Mouse (Mus musculus) G1E (cell line): ENCODE data around the gene Hpd. TPM values are rescaled to one million over a fixed set of nuclear protein-coding genes. Genes with fewer than 3 reads are reported as not detected.

ENCODE experiments used
- ATAC-seq: 2 replicates; pipeline ENCODE4 v1.8.0; 2016; ENCODE audit warnings: mild to moderate bottlenecking; ENCODE audit not compliant: insufficient number of reproducible peaks, poor library complexity, low FRiP score, severe bottlenecking; ENCODE audit errors: extremely low read depth
- DNase-seq: peaks from one replicate; pipeline ENCODE4 v3.0.0; 2012; ENCODE audit warnings: low spot score
- H3K27me3 ChIP-seq: 2 replicates; pipeline ENCODE4 v1.6.1; 2012; ENCODE audit warnings: mild to moderate bottlenecking, low read length, inconsistent platforms; ENCODE audit not compliant: insufficient read depth
- H3K36me3 ChIP-seq: replicated peaks from 2 replicates; pipeline ENCODE3; 2012; ENCODE audit warnings: mild to moderate bottlenecking, inconsistent platforms
- H3K4me1 ChIP-seq: 2 replicates; pipeline ENCODE4 v1.6.1; 2012; ENCODE audit warnings: low read depth, low read length, inconsistent platforms, mixed read lengths; ENCODE audit not compliant: insufficient read depth
- H3K4me3 ChIP-seq: 2 replicates; pipeline ENCODE4 v1.5.1; 2012; ENCODE audit warnings: low read depth, mild to moderate bottlenecking, inconsistent platforms, low read length, moderate library complexity, mixed read lengths
- H3K9me3 ChIP-seq: replicated peaks from 2 replicates; pipeline ENCODE4 v1.6.1; 2012; ENCODE audit warnings: inconsistent platforms
- CTCF ChIP-seq: IDR thresholded peaks from 2 replicates; pipeline ENCODE4 v1.5.1; 2012; ENCODE audit warnings: low read depth, low read length, inconsistent platforms, mixed read lengths
- GATA1 ChIP-seq: IDR thresholded peaks from 2 replicates; pipeline ENCODE4 v1.6.1; 2012; ENCODE audit warnings: borderline replicate concordance, low read length, inconsistent platforms, mixed read lengths
- GATA2 ChIP-seq: IDR thresholded peaks from 2 replicates; pipeline ENCODE4 v1.6.1; 2012; ENCODE audit warnings: low read depth, low read length, inconsistent platforms, borderline replicate concordance
- POLR2AphosphoS5 ChIP-seq: IDR thresholded peaks from 2 replicates; pipeline ENCODE4 v1.6.1; 2012; ENCODE audit warnings: low read depth, low read length, inconsistent platforms; ENCODE audit not compliant: insufficient replicate concordance
- TAL1 ChIP-seq: conservative IDR thresholded peaks from 2 replicates; pipeline ENCODE4 v1.6.1; 2012; ENCODE audit warnings: low read depth, low read length, inconsistent platforms, mixed read lengths
- polyA plus RNA-seq: library from polyadenylated mRNA; stranded (reverse); fragments of >175 nt; gene quantifications from 2 replicates; pipeline ENCODE4 v1.2.3, GENCODE M21; 2012
- total RNA-seq, 2 experiments: library from RNA; stranded (forward) in 1 of 2; stranded (reverse) in 1 of 2; fragments of 200-1000 nt in 1 of 2; fragments of >200 nt in 1 of 2; fragmentation: Nextera tagmentation in 1 of 2; gene quantifications; 2 replicates each; pipeline ENCODE4 v1.2.3; 2014 to 2017

Gene Hpd
- total and polyA plus RNA-seq, 3 experiments: not detected

DNA sequence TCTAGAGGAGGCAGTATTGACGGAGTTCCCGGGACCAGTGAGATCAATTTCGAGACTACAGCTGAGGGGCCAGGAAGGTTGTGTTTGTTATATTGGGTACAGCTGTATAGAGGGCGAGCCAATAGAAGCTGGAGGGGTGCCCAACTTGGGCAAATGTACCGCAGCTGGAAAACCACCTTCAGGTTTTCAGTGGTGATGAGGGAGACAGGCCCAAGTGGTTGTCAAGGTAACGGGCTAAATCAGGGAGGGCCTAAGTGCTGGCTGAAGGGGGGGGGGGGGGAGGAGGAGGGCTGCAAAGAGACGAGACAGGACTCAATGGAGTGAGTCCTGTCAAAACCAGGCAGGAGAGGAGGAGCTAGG, 48.8 kb downstream of the Hpd start:
- DNase-seq: no peak
- H3K36me3 ChIP-seq: peaks cover 62% of the 10 kb centered on the region
- no peaks in the 10 kb centered on the region for H3K27me3 ChIP-seq
- no peak overlapping the region for H3K4me3 ChIP-seq
- TF ChIP-seq TAL1 (no peak), POLR2AphosphoS5 (no peak), CTCF (no peak), GATA2 (no peak), GATA1 (no peak)
- ATAC-seq: no peak
- peaks cover 85% of the 10 kb centered on the region for H3K4me1 ChIP-seq
- no peaks in the 10 kb centered on the region for H3K9me3 ChIP-seq

DNA sequence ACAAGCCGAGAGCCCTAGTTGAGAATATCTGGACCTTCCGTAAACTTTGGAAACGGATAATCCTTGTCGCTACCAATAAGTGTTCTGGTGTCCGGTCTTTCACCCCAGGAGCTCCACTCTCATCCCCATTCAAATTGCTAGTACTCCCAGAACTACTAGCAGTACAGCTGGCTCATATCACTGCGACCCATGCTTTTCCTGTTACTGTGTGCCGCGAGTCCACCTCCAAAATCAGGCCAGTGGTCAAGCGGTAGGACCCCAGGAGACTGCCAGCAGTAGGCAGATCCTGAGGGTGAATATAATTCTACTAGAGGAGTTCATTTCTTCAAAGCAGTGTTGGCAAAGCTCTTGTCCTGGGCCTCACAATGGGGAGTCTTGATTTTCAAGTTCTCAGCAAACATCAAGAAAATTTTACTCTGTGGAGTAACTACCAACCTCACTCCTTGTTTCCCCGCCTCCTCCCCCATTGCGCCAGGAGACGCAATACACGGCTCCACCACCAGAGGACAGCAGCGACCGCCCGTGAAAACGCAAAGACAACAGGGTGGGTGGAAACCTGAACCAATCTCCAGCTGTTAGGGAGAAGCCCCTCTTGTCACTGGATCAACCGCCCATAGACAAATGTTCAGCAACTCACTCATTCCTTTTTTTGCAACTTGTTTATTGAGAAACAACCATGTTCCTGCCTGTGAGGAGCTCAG, 49.3 kb downstream of the Hpd start:
- TF ChIP-seq POLR2AphosphoS5: no peak
- no peak for TF ChIP-seq GATA1
- TF ChIP-seq GATA2: no peak
- no peak for TF ChIP-seq TAL1
- TF ChIP-seq CTCF: peak; percentile 99
- peak; percentile 61 for DNase-seq
- no peaks in the 10 kb centered on the region for H3K9me3 ChIP-seq
- H3K4me1 ChIP-seq: peaks cover 85% of the 10 kb centered on the region
- no peak overlapping the region; the same call in 1 of the 2 replicates for H3K4me3 ChIP-seq
- no peak for ATAC-seq
- no peaks in the 10 kb centered on the region; the same call in 1 of the 2 replicates for H3K27me3 ChIP-seq
- peaks cover 59% of the 10 kb centered on the region for H3K36me3 ChIP-seq

GRCm38 (mm10) chr5:123132308-123133071, 50.0 kb downstream of the Hpd start, which contains the start of gene Rhof:
Rhof (minus strand) TSS chr5:123132692.
- peaks cover 80% of the 10 kb centered on the region for H3K4me1 ChIP-seq
- H3K36me3 ChIP-seq: peaks cover 58% of the 10 kb centered on the region
- TF ChIP-seq CTCF: peak; percentile 77
- TF ChIP-seq POLR2AphosphoS5: no peak
- TF ChIP-seq GATA2: no peak

DNA sequence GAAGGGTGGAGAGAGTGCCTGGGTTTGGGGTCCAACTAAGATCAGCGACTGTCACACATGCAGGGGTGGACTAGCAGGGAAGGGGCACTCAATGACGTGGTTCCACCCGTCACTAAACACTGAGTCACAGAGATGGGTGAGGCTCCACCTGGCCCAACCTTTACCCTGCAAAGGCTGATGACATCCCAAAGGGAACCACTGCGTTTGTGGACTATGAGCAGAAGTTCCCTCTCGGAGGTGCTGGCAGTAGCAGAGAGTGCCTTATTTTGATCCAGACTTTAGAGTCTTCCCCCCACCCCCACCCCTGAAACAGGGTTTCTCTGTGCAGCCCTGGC, 51.7 kb downstream of the Hpd start:
- Histone ChIP-seq H3K36me3 (peaks cover 46% of the 10 kb centered on the region), H3K9me3 (no peaks in the 10 kb centered on the region), H3K4me1 (peaks cover 69% of the 10 kb centered on the region), H3K27me3 (no peaks in the 10 kb centered on the region; the same call in 1 of the 2 replicates), H3K4me3 (no peak overlapping the region)
- ATAC-seq: no peak
- no peak for DNase-seq
- TF ChIP-seq GATA1 (no peak), TAL1 (no peak), POLR2AphosphoS5 (no peak), GATA2 (no peak), CTCF (no peak)

More at GRCm38 (mm10) chr5:123132308-123133071, 50.0 kb downstream of the Hpd start, which contains the start of gene Rhof:
- H3K9me3 ChIP-seq: no peaks in the 10 kb centered on the region
- H3K27me3 ChIP-seq: no peaks in the 10 kb centered on the region; the same call in 1 of the 2 replicates
- no peak for ATAC-seq
- peak within 1 kb of the TSS; percentile 68; the same call in 1 of the 2 replicates for H3K4me3 ChIP-seq
- peak; percentile 68 for DNase-seq

DNA sequence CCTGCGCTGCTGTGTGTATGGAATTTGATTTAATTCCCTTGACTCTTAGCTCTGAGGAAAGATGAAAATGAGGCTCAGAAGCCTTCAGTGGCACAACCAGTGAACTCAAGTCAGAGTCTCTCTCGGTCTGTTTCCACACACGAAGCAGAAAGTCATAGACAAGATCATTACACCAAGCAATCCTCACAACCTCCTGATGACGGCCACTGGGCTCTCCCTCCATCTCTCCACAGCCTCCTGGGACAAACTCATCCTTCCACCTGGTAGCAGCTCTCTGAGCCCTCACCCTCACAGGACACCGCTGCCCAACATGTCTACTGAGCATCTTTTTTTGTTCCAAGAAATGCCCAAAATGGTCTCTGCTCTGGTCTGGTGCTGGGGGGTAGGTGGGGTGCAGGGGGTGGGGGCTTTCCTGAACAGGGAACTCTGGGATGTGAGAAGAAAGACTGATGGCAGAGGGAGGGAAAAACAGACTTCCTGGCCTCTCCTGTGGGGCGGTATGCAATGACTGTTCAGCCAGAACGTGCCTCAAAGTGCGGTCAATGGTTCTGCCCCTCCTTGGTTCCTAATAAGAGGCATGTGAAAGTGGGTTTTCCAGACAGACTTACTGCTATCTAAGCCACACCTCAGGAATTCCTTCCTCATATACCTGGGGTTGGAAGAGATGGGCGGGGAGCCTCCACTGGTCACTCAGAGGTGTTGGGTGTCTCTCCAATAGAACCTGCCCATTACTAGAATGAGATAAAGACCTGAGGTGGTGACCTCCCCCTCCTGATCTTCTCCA, 52.3 kb downstream of the Hpd start:
- H3K4me1 ChIP-seq: peaks cover 69% of the 10 kb centered on the region
- no peak overlapping the region for H3K4me3 ChIP-seq
- ATAC-seq: no peak
- H3K27me3 ChIP-seq: no peaks in the 10 kb centered on the region; the same call in 1 of the 2 replicates
- TF ChIP-seq GATA2 (no peak), TAL1 (no peak), GATA1 (no peak), CTCF (no peak), POLR2AphosphoS5 (no peak)
- H3K36me3 ChIP-seq: peaks cover 40% of the 10 kb centered on the region
- no peak for DNase-seq
- H3K9me3 ChIP-seq: no peaks in the 10 kb centered on the region

- DNase-seq: no peak
- no peaks in the 10 kb centered on the region for H3K9me3 ChIP-seq
- no peak overlapping the region for H3K4me3 ChIP-seq
- TF ChIP-seq CTCF: no peak
- no peak for TF ChIP-seq GATA2
- no peak for TF ChIP-seq GATA1
- TF ChIP-seq TAL1: no peak
- TF ChIP-seq POLR2AphosphoS5: no peak
- no peak for ATAC-seq
- no peaks in the 10 kb centered on the region; the same call in 1 of the 2 replicates for H3K27me3 ChIP-seq
- H3K36me3 ChIP-seq: peaks cover 31% of the 10 kb centered on the region
- H3K4me1 ChIP-seq: peaks cover 60% of the 10 kb centered on the region
Measured at GRCm38 (mm10) chr5:123129170-123129757, 53.3 kb downstream of the Hpd start.
